Mouse (Mus musculus) MEL-GATA-1-ER (cell line): ENCODE data around the gene Proz.

Experiments used
- DNase-seq: peaks from one replicate; pipeline ENCODE4 v3.0.0-alpha.2; 2012; ENCODE audit warnings: low read depth; ENCODE audit errors: extremely low read depth

Proz gene

DNA sequence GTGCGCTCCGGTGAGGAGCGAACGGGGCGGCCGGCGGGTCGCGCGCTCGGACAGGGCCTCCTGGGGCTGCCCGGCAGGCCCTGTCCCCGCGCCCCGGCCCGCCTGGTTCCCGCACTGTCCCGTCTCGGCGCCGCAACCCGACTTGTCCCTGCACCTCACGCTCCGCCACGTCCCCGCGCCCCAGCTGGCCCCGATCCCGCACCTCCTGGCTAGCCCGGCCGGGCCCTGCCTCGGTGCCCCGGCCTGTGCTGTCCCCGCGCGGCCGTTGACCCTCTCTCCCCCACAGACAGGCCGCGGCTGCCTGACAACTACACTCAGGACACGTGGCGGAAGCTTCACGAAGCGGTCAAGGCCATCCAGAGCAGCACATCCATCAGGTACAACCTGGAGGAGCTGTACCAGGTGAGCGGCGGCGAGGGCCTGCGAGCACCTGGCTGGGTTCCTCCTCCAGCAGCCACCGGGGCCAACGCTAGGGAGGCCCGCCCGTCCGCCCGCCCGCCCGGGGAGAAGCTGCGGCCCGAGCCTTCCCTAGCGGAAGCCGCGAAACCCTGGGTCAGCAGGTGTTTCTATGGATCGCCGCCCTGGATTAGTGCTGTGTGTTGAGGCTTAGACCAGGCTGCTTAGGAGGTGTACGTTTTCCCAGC, 45.3 kb downstream of the Proz start:
- DNase-seq = no peak

- DNase-seq = peak; percentile 36
Measured at GRCm38 (mm10) chr8:13107990-13108638, 47.4 kb downstream of the Proz start.

DNA sequence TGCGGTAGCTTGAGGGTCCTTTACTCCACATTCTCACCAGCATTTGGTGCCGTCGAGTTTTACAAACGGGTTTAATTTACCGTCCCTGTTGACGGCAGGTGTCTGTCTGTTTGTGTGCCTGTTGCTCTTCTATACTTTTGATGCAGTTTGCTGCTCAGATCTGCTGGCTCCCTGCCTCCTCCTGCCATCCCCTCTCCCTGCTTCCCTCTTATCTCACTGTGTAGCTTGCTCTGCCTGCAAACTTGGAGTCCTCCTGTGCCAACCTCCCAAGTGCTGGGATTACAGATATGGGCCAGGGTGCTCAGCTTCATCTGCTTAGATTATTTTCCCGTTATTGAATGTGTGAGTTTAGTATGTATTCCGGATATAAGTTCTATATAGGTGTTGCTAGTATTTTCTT, 48.3 kb downstream of the Proz start:
- peak; percentile 26 for DNase-seq

- no peak for DNase-seq
Measured at GRCm38 (mm10) chr8:13109416-13109960, 48.8 kb downstream of the Proz start.

GRCm38 (mm10) chr8:13111917-13112316, 51.2 kb downstream of the Proz start:
- DNase-seq = no peak

- DNase-seq = no peak
Measured at GRCm38 (mm10) chr8:13113232-13113631, 52.5 kb downstream of the Proz start.

GRCm38 (mm10) chr8:13117096-13117495, 56.4 kb downstream of the Proz start:
- no peak for DNase-seq

DNA sequence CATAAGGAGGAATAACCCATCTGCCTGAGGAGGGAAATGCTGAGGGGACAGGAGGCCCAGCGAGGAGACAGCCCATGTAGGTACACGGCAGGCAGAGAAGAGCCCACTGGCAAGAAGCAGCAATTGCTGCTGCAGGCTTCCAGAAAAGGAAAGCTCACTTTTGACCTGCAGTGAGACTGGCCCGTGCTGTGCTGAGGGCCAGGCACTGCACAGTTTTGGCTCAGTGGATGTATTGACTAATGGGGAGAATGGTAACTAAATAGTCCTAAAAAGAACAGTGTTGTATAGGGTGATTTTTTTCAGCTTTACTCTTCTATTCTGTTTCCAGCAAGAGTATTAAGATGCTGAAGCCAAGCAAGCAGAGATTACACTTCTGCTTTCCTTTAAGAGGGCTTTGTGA, 57.8 kb downstream of the Proz start:
- DNase-seq = no peak

- peak; percentile 62 for DNase-seq
Measured at GRCm38 (mm10) chr8:13120882-13121665, 60.4 kb downstream of the Proz start.

DNA sequence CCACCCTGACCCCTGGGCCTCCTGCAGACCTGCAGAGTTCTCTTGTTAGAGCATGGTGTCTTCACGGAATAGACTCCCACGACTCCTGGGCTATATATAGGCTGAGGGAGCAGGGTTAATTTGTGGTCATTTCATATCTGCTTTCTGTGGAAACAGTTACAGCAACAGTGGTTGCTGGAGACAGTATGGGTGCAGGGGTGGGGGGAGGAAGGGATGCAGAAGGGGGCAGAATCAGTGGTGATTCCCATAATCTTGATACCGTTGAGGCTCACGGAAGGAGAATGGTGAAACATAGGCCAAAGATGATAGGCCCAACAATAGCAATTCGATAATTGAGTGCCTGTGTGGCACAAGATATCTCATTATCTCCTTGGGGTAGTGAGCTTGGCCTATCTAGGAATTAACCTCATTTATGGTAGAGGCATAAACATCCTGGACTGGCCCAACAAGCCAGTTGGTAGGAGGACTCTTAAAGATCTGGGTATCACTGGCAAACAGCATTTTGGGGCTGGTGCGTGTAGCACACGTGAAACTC, 62.2 kb downstream of the Proz start:
- peak; percentile 56 for DNase-seq

DNA sequence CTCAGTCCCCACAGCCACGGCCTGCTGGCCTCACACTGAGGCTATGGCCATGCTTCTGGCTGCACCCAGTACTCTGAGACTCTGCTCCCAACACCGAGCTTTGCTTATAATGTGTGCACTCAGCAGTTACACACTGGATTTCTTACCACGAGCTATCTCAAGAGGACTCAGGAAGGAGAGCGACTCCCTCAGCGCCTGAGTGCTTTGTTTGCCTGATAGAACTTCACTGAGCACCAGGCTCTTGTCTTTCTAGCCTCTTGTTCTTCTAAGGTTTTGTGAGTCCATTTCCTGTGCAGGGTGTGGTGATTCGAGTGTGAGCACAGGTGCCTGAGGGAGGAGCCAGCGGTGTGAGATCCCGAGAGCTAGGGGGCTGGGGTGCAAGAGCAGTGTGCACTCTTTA, 64.2 kb downstream of the Proz start:
- DNase-seq = no peak
